Mouse (Mus musculus): Measurements from ENCODE around the gene Jmjd6. TPM values are rescaled to one million over a fixed set of nuclear protein-coding genes. Genes with fewer than 3 reads are reported as not detected.

The Jmjd6 gene
- total and polyA plus RNA-seq, 3 experiments = 175 to 192 TPM; not detected in 1

- Histone ChIP-seq H3K9me3 (replicated peaks; ENCODE audit: insufficient read depth, low read length) (no peaks in the 10 kb centered on the region), H3K9ac (ENCODE audit: control insufficient read depth, low read depth, low read length, poor library complexity, severe bottlenecking) (no peak overlapping the region), H3K27me3 (ENCODE audit: control insufficient read depth in 1 of 2, insufficient read depth in 2 of 2, low read length in 2 of 2) (no peaks in the 10 kb centered on the region), H3K36me3 (ENCODE audit: control insufficient read depth in 1 of 2, insufficient read depth in 2 of 2, low read length in 2 of 2) (no peaks in the 10 kb centered on the region), H3K27ac (ENCODE audit: control insufficient read depth, low read depth, low read length) (no peak overlapping the region), H3K4me3 (ENCODE audit: control insufficient read depth in 1 of 2, insufficient read depth in 1 of 2, low read depth in 2 of 2, low read length in 2 of 2) (no peak overlapping the region), H3K79me2 (ENCODE audit: control insufficient read depth, insufficient read depth, low read length, poor library complexity) (no peaks in the 10 kb centered on the region), H3K4me1 (ENCODE audit: control insufficient read depth in 1 of 2, insufficient read depth in 2 of 2, low read length in 2 of 2) (no peaks in the 10 kb centered on the region)
- no peak for TF ChIP-seq RAD21 (IDR thresholded peaks at IDR 0.05; ENCODE audit: low read depth, low read length)
- no peak for TF ChIP-seq TBP (IDR thresholded peaks at IDR 0.05; ENCODE audit: low read depth, low read length)
- TF ChIP-seq SMC3 (IDR thresholded peaks at IDR 0.05; ENCODE audit: low read depth, low read length) = no peak
- no peak for TF ChIP-seq UBTF (IDR thresholded peaks at IDR 0.05; ENCODE audit: borderline replicate concordance, insufficient read depth, low read depth, low read length)
- TF ChIP-seq USF2 (IDR thresholded peaks at IDR 0.05; ENCODE audit: borderline replicate concordance in 1 of 2, insufficient read depth in 1 of 2, low read depth in 1 of 2, low read length in 2 of 2) = no peak
- no peak for TF ChIP-seq JUND (IDR thresholded peaks at IDR 0.05; ENCODE audit: low read depth, low read length)
- no peak for TF ChIP-seq RCOR1 (IDR thresholded peaks at IDR 0.05; ENCODE audit: low read depth, low read length)
- TF ChIP-seq ZNF384 (IDR thresholded peaks at IDR 0.05; ENCODE audit: low read depth, low read length) = no peak
- no peak for DNase-seq (ENCODE audit: low read depth, low spot score)
Measured at GRCm38 (mm10) chr11:116880839-116881238, 37.6 kb upstream of the Jmjd6 start.

- no peaks in the 10 kb centered on the region for H3K9me3 ChIP-seq (replicated peaks; ENCODE audit: insufficient read depth, low read length)
- no peak overlapping the region for H3K27ac ChIP-seq (ENCODE audit: control insufficient read depth, low read depth, low read length)
- no peak overlapping the region for H3K9ac ChIP-seq (ENCODE audit: control insufficient read depth, low read depth, low read length, poor library complexity, severe bottlenecking)
- DNase-seq (ENCODE audit: low read depth, low spot score) = no peak
- no peaks in the 10 kb centered on the region for H3K27me3 ChIP-seq (ENCODE audit: control insufficient read depth in 1 of 2, insufficient read depth in 2 of 2, low read length in 2 of 2)
- H3K4me1 ChIP-seq (ENCODE audit: control insufficient read depth in 1 of 2, insufficient read depth in 2 of 2, low read length in 2 of 2) = no peaks in the 10 kb centered on the region
- no peaks in the 10 kb centered on the region for H3K36me3 ChIP-seq (ENCODE audit: control insufficient read depth in 1 of 2, insufficient read depth in 2 of 2, low read length in 2 of 2)
- TF ChIP-seq KAT2A (conservative IDR thresholded peaks at IDR 0.05; ENCODE audit: low read depth, low read length) (no peak), POLR2A (IDR thresholded peaks at IDR 0.05; ENCODE audit: control insufficient read depth in 1 of 2, insufficient read depth in 1 of 2, low read depth in 1 of 2, low read length in 2 of 2, poor library complexity in 1 of 2) (no peak), RCOR1 (IDR thresholded peaks at IDR 0.05; ENCODE audit: low read depth, low read length) (no peak), EP300 (IDR thresholded peaks at IDR 0.05; ENCODE audit: low read depth in 1 of 2, low read length in 2 of 2) (no peak), ZKSCAN1 (IDR thresholded peaks at IDR 0.05; ENCODE audit: low read depth, low read length) (no peak), USF2 (IDR thresholded peaks at IDR 0.05; ENCODE audit: borderline replicate concordance in 1 of 2, insufficient read depth in 1 of 2, low read depth in 1 of 2, low read length in 2 of 2) (no peak)
- no peak overlapping the region for H3K4me3 ChIP-seq (ENCODE audit: control insufficient read depth in 1 of 2, insufficient read depth in 1 of 2, low read depth in 2 of 2, low read length in 2 of 2)
- no peaks in the 10 kb centered on the region for H3K79me2 ChIP-seq (ENCODE audit: control insufficient read depth, insufficient read depth, low read length, poor library complexity)
Measured at GRCm38 (mm10) chr11:116878454-116878853, 35.2 kb upstream of the Jmjd6 start.

- H3K36me3 ChIP-seq (ENCODE audit: control insufficient read depth in 1 of 2, insufficient read depth in 2 of 2, low read length in 2 of 2) = no peaks in the 10 kb centered on the region
- H3K27me3 ChIP-seq (ENCODE audit: control insufficient read depth in 1 of 2, insufficient read depth in 2 of 2, low read length in 2 of 2) = no peaks in the 10 kb centered on the region
- no peak overlapping the region for H3K27ac ChIP-seq (ENCODE audit: control insufficient read depth, low read depth, low read length)
- no peaks in the 10 kb centered on the region for H3K79me2 ChIP-seq (ENCODE audit: control insufficient read depth, insufficient read depth, low read length, poor library complexity)
- no peak overlapping the region for H3K4me3 ChIP-seq (ENCODE audit: control insufficient read depth in 1 of 2, insufficient read depth in 1 of 2, low read depth in 2 of 2, low read length in 2 of 2)
- no peak overlapping the region for H3K9ac ChIP-seq (ENCODE audit: control insufficient read depth, low read depth, low read length, poor library complexity, severe bottlenecking)
- H3K4me1 ChIP-seq (ENCODE audit: control insufficient read depth in 1 of 2, insufficient read depth in 2 of 2, low read length in 2 of 2) = no peaks in the 10 kb centered on the region
- TF ChIP-seq NELFE (IDR thresholded peaks at IDR 0.05; ENCODE audit: low read depth, low read length) (no peak), TAL1 (IDR thresholded peaks at IDR 0.05; ENCODE audit: low read length) (no peak), MAX (IDR thresholded peaks at IDR 0.05; ENCODE audit: low read length) (no peak), USF1 (IDR thresholded peaks at IDR 0.05; ENCODE audit: low read depth, low read length) (no peak), TBP (IDR thresholded peaks at IDR 0.05; ENCODE audit: low read depth, low read length) (no peak), POLR2A (IDR thresholded peaks at IDR 0.05; ENCODE audit: control insufficient read depth in 1 of 2, insufficient read depth in 1 of 2, low read depth in 1 of 2, low read length in 2 of 2, poor library complexity in 1 of 2) (no peak), CHD1 (IDR thresholded peaks at IDR 0.05; ENCODE audit: low read depth, low read length) (no peak), JUND (IDR thresholded peaks at IDR 0.05; ENCODE audit: low read depth, low read length) (no peak), MXI1 (IDR thresholded peaks at IDR 0.05; ENCODE audit: low read depth, low read length) (no peak), MAFK (IDR thresholded peaks at IDR 0.05; ENCODE audit: borderline replicate concordance, low read depth, low read length) (no peak), RCOR1 (IDR thresholded peaks at IDR 0.05; ENCODE audit: low read depth, low read length) (no peak)
- no peaks in the 10 kb centered on the region for H3K9me3 ChIP-seq (replicated peaks; ENCODE audit: insufficient read depth, low read length)
- DNase-seq (ENCODE audit: low read depth, low spot score) = no peak
Measured at GRCm38 (mm10) chr11:116873987-116874386, 30.7 kb upstream of the Jmjd6 start.
